Mouse (Mus musculus) erythroblast, embryonic 14.5 days (primary cell): ENCODE data around the gene 6030468B19Rik.

ENCODE experiments used
- GATA1 ChIP-seq: IDR thresholded peaks from 2 replicates; pipeline ENCODE4 v1.6.1; 2012; ENCODE audit warnings: low read length, inconsistent platforms, mixed read lengths
- TAL1 ChIP-seq: IDR thresholded peaks from 3 replicates; pipeline ENCODE4 v1.6.1; 2012; ENCODE audit warnings: low read length, inconsistent platforms, mixed read lengths

DNA sequence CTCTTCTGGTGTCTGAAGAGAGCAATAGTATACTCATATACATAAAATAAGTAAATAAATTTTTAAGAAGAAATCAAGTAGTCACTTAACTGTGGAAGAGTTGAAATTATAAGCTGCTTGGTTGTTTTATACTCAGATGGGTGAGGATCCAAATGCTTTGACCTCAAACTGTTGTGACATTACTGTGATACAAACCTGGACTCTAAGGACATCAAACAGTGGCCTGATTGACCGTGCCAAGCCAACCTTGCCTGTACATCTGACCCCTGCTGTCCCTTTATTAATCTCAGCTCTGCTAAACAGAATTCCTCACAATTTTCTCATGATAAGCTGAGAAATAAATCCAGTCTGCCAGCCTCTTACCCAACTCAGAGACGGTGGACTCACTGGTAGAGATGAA lies 48.2 kb downstream of the 6030468B19Rik start:
- TF ChIP-seq GATA1: no peak
- no peak for TF ChIP-seq TAL1
